In genomic region chr7:143428814-143429499, GRCm38 (mm10) we compare ENCODE assay signal across 11 mouse cellular contexts. TPM values are rescaled to one million over a fixed set of nuclear protein-coding genes. Genes with fewer than 3 reads are reported as not detected.
A peak's percentile ranks its signal among the peaks of the same experiment; 100 is the strongest.
DNase-seq lines count a peak whose midpoint lies in the region; ATAC-seq and TF ChIP-seq lines count a peak whose summit lies in the region.
"Had no signal": no experiment of that assay in that cellular context is flagged by ENCODE, and none has a peak within 500 bp of the region (broad histone marks: within the 10 kb centered on the region; RNA-seq: fewer than 3 reads in every experiment).

No protein-coding gene starts in this region.

- H3K4me1 ChIP-seq in intestine, embryonic 15.5 days (replicated peaks) = 0 out of 2 replicates have a peak, but pooled peaks cover 12% of the 10 kb centered on the region
- H3K4me1 ChIP-seq in intestine, postnatal 0 days (replicated peaks; ENCODE audit: control insufficient read depth, insufficient read depth, low read length) = no peaks in the 10 kb centered on the region
- H3K4me1 ChIP-seq in brown adipose tissue, adult 24 weeks (ENCODE audit: control insufficient read depth, insufficient read depth, insufficient read length, low read length) = peaks cover 23% of the 10 kb centered on the region
- peaks cover 12% of the 10 kb centered on the region for H3K4me1 ChIP-seq in forebrain, embryonic 11.5 days (replicated peaks; ENCODE audit: control insufficient read depth, insufficient read depth, low read length)
- H3K4me1 ChIP-seq: liver, embryonic 15.5 days had no signal

- no peaks in the 10 kb centered on the region for H3K27me3 ChIP-seq in intestine, embryonic 15.5 days (replicated peaks)
- no peaks in the 10 kb centered on the region for H3K27me3 ChIP-seq in intestine, postnatal 0 days (replicated peaks; ENCODE audit: control insufficient read depth, insufficient read depth, low read length)
- H3K27me3 ChIP-seq in forebrain, embryonic 11.5 days (ENCODE audit: control insufficient read depth, insufficient read depth, low read length) = peaks cover 17% of the 10 kb centered on the region

- H3K36me3 ChIP-seq in intestine, embryonic 15.5 days = no peaks in the 10 kb centered on the region
- H3K36me3 ChIP-seq in intestine, postnatal 0 days (ENCODE audit: control insufficient read depth, insufficient read depth) = no peaks in the 10 kb centered on the region; the same call in 1 of the 2 replicates
- H3K36me3 ChIP-seq in forebrain, embryonic 11.5 days (ENCODE audit: control insufficient read depth, insufficient read depth, low read length) = no peaks in the 10 kb centered on the region
- H3K36me3 ChIP-seq: heart, embryonic 15.5 days; liver, embryonic 15.5 days had no signal

- WGBS in intestine, embryonic 15.5 days = 58% methylated on average over 2 of the region's 2 CpGs
- 67% methylated on average over 2 of the region's 2 CpGs for WGBS in intestine, postnatal 0 days
- 34% methylated on average over 2 of the region's 2 CpGs for WGBS in forebrain, embryonic 11.5 days

- intact Hi-C loops in left cerebral cortex, adult 2 months (cut with DNase I) = no loop called here

- TF ChIP-seq CTCF in intestine, postnatal 0 days (IDR thresholded peaks at IDR 0.05; ENCODE audit: low read depth) = no peak
- no peak for TF ChIP-seq CTCF in left cerebral cortex, adult 2 months (IDR thresholded peaks at IDR 0.05)

- ATAC-seq in intestine, embryonic 15.5 days = peak; percentile 36; the same call in 1 of the 2 replicates
- ATAC-seq in intestine, postnatal 0 days = no peak
- ATAC-seq in forebrain, embryonic 11.5 days (replicated peaks; ENCODE audit: low FRiP score) = peak; percentile 52; the same call in 1 of the 2 replicates

- H3K9ac ChIP-seq in intestine, embryonic 15.5 days = no peak overlapping the region
- no peak overlapping the region for H3K9ac ChIP-seq in intestine, postnatal 0 days (ENCODE audit: low read depth, low read length)
- no peak overlapping the region for H3K9ac ChIP-seq in forebrain, embryonic 11.5 days (ENCODE audit: low read length)
- H3K9ac ChIP-seq: heart, embryonic 15.5 days; liver, embryonic 15.5 days had no signal

- DNase-seq in forebrain, embryonic 11.5 days (ENCODE audit: low spot score) = no peak
- DNase-seq in mesoderm, embryonic 11.5 days (ENCODE audit: low read depth, low spot score) = peak; percentile 28
- no peak for DNase-seq in layer of hippocampus, adult 9-11 months
- no peak for DNase-seq in frontal cortex, postnatal 36 days (ENCODE audit: low spot score in 2 of 2)
- no peak for DNase-seq in left cerebral cortex, adult 2 months (ENCODE audit: extremely low spot score in 1 of 2, low spot score in 2 of 2)

- no peak overlapping the region for H3K4me3 ChIP-seq in intestine, embryonic 15.5 days (replicated peaks)
- H3K4me3 ChIP-seq in intestine, postnatal 0 days (ENCODE audit: low read depth, low read length) = no peak overlapping the region
- no peak overlapping the region for H3K4me3 ChIP-seq in brown adipose tissue, adult 24 weeks (ENCODE audit: insufficient read depth, low read depth, low read length)
- no peak overlapping the region for H3K4me3 ChIP-seq in forebrain, embryonic 11.5 days (ENCODE audit: low read depth, low read length)
- no peak overlapping the region for H3K4me3 ChIP-seq in left cerebral cortex, adult 2 months
- H3K4me3 ChIP-seq: heart, embryonic 15.5 days; liver, embryonic 15.5 days had no signal

- H3K4me2 ChIP-seq in intestine, embryonic 15.5 days (replicated peaks) = no peak overlapping the region
- H3K4me2 ChIP-seq in intestine, postnatal 0 days (replicated peaks; ENCODE audit: low read depth) = no peak overlapping the region
- no peak overlapping the region for H3K4me2 ChIP-seq in forebrain, embryonic 11.5 days (ENCODE audit: low read depth, low read length, severe bottlenecking)
- H3K4me2 ChIP-seq: heart, embryonic 15.5 days; liver, embryonic 15.5 days had no signal

- H3K27ac ChIP-seq in intestine, embryonic 15.5 days = no peak overlapping the region
- H3K27ac ChIP-seq in intestine, postnatal 0 days (ENCODE audit: low read depth, low read length) = no peak overlapping the region
- peak overlapping the region; percentile 60 for H3K27ac ChIP-seq in brown adipose tissue, adult 24 weeks (replicated peaks; ENCODE audit: low read depth, low read length)
- H3K27ac ChIP-seq in forebrain, embryonic 11.5 days (ENCODE audit: low read depth, low read length) = 0 out of 2 replicates have a peak overlapping the region, but pooled peaks have one; percentile 26
- H3K27ac ChIP-seq in left cerebral cortex, adult 2 months = no peak overlapping the region
- H3K27ac ChIP-seq: heart, embryonic 15.5 days; liver, embryonic 15.5 days had no signal

- no peaks in the 10 kb centered on the region for H3K9me3 ChIP-seq in intestine, embryonic 15.5 days
- no peaks in the 10 kb centered on the region for H3K9me3 ChIP-seq in intestine, postnatal 0 days (ENCODE audit: control insufficient read depth)
- H3K9me3 ChIP-seq in forebrain, embryonic 11.5 days (ENCODE audit: control insufficient read depth, low read length) = no peaks in the 10 kb centered on the region
- H3K9me3 ChIP-seq: heart, embryonic 15.5 days; liver, embryonic 15.5 days had no signal

RNA-seq across cellular contexts. Expression of gene Cdkn1c, which starts 31.9 kb away (rescaled TPM):
- polyA plus RNA-seq in intestine, embryonic 15.5 days (2015; fragmentation: Nextera tagmentation; extraction: Ambion mirVana) = 672 and 702 TPM in 2 replicates
- 542 and 615 TPM in 2 replicates for polyA plus RNA-seq in intestine, postnatal 0 days (2015; fragmentation: Nextera tagmentation; extraction: Ambion mirVana)
- polyA plus RNA-seq in brown adipose tissue, adult 24 weeks (2012; ENCODE audit: insufficient read depth, insufficient read length, missing spikeins) = 12.2 and 15.0 TPM in 2 replicates
- 372 and 435 TPM in 2 replicates for polyA plus RNA-seq in forebrain, embryonic 11.5 days (2014; fragmentation: Nextera tagmentation; extraction: Ambion mirVana)
- total RNA-seq in left cerebral cortex, adult 2 months (2021) = 10 to 100 TPM; 10.3 to 10.7 TPM
- total RNA-seq: CH12.LX had no signal

RNA-seq across cellular contexts. Expression of gene Slc22a18, which starts 44.6 kb away (rescaled TPM):
- 11.4 and 13.4 TPM in 2 replicates for polyA plus RNA-seq in intestine, embryonic 15.5 days (2015; fragmentation: Nextera tagmentation; extraction: Ambion mirVana)
- polyA plus RNA-seq in intestine, postnatal 0 days (2015; fragmentation: Nextera tagmentation; extraction: Ambion mirVana) = 21.6 and 25.0 TPM in 2 replicates
- not detected in 2 replicates for polyA plus RNA-seq in brown adipose tissue, adult 24 weeks (2012; ENCODE audit: insufficient read depth, insufficient read length, missing spikeins)
- polyA plus RNA-seq in forebrain, embryonic 11.5 days (2014; fragmentation: Nextera tagmentation; extraction: Ambion mirVana) = 0.20 and 0.29 TPM in 2 replicates
- total RNA-seq in left cerebral cortex, adult 2 months (2021) = under 1 TPM; 0.58 to 0.81 TPM

Comparison
In these comparisons a context has a peak if more than half of its experiments do, and no peak if none do; other contexts are left out.
1. H3K27ac ChIP-seq: peak in brown adipose tissue, adult 24 weeks (single experiment) and forebrain, embryonic 11.5 days (single experiment); none in intestine, embryonic 15.5 days (single experiment), intestine, postnatal 0 days (single experiment) and left cerebral cortex, adult 2 months (single experiment).
2. RNA of gene Cdkn1c, which starts 31.9 kb away (polyA plus RNA-seq): 672 to 702 TPM in intestine, embryonic 15.5 days, 542 to 615 TPM in intestine, postnatal 0 days and 372 to 435 TPM in forebrain, embryonic 11.5 days; 12.2 to 15.0 TPM in brown adipose tissue, adult 24 weeks; every median in the first group is over 10 times any median in the second.